Mouse (Mus musculus) liver, embryonic 14.5 days (tissue): Measurements from ENCODE around the gene Pam. TPM values are rescaled to one million over a fixed set of nuclear protein-coding genes. Genes with fewer than 3 reads are reported as not detected.
"Not testable (repeated sequence)": the region's sequence is repeated elsewhere in the genome, so short reads cannot be mapped to it uniquely, and the experiment has no call there.

Experiments
- ATAC-seq: fragments of 200-750 bp; cut with Nextera tagmentation; 2 replicates; pipeline ENCODE4 v1.8.0; 2017; ENCODE audit warnings: moderate number of reproducible peaks, mild to moderate bottlenecking, moderate library complexity; ENCODE audit not compliant: insufficient read depth
- DNase-seq, 3 experiments: peaks; one replicate each; pipeline ENCODE4 v3.0.0-alpha.2; 2012 to 2013; ENCODE audit warnings: low read depth in 3 of 3, low spot score in 3 of 3
- H3K27ac ChIP-seq: fragments of 300-500 bp; sonication (generic); 2 replicates; pipeline ENCODE4 v1.5.1; 2014; ENCODE audit warnings: moderate library complexity, mild to moderate bottlenecking, control low read depth, inconsistent platforms
- H3K27me3 ChIP-seq: fragments of 300-500 bp; sonication (generic); 2 replicates; pipeline ENCODE4 v1.6.1; 2014; ENCODE audit warnings: mild to moderate bottlenecking, low read length, moderate library complexity; ENCODE audit not compliant: control insufficient read depth, insufficient read depth
- H3K36me3 ChIP-seq: fragments of 300-500 bp; sonication (generic); replicated peaks from 2 replicates; pipeline ENCODE4 v1.6.1; 2014; ENCODE audit warnings: low read depth; ENCODE audit not compliant: control insufficient read depth, insufficient read depth
- H3K4me1 ChIP-seq, 2 experiments: fragments of 200-500 bp in 1 of 2; fragments of 300-500 bp in 1 of 2; sonication (generic) in 1 of 2; replicated peaks; 2 replicates each; pipeline ENCODE4 v1.6.1; 2012 to 2014; ENCODE audit warnings: antibody characterized with exemption in 1 of 2, inconsistent platforms in 1 of 2, low read length in 1 of 2; ENCODE audit not compliant: control insufficient read depth in 2 of 2, insufficient read depth in 2 of 2
- H3K4me2 ChIP-seq: fragments of 300-500 bp; sonication (generic); 2 replicates; pipeline ENCODE4 v1.6.1; 2014; ENCODE audit warnings: low read depth, mild to moderate bottlenecking, control low read depth, moderate library complexity
- H3K4me3 ChIP-seq, 2 experiments: fragments of 200-500 bp in 1 of 2; fragments of 300-500 bp in 1 of 2; sonication (generic) in 1 of 2; 2 replicates each; pipeline ENCODE4 v1.5.1; 2012 to 2014; ENCODE audit warnings: low read depth in 2 of 2, low read length in 2 of 2, mild to moderate bottlenecking in 2 of 2, control low read depth in 1 of 2, inconsistent platforms in 1 of 2, moderate library complexity in 1 of 2; ENCODE audit not compliant: insufficient read depth in 1 of 2
- H3K9ac ChIP-seq: fragments of 300-500 bp; sonication (generic); replicated peaks from 2 replicates; pipeline ENCODE4 v1.6.1; 2014; ENCODE audit warnings: mild to moderate bottlenecking, control low read depth, moderate library complexity
- H3K9me3 ChIP-seq: fragments of 300-500 bp; sonication (generic); 2 replicates; pipeline ENCODE4 v1.6.1; 2016; ENCODE audit warnings: low read length, mixed read lengths; ENCODE audit not compliant: control insufficient read depth
- CTCF ChIP-seq: IDR thresholded peaks from 2 replicates; pipeline ENCODE4 v1.5.1; 2016; ENCODE audit warnings: antibody characterized with exemption, low read depth, control low read depth
- EP300 ChIP-seq: IDR thresholded peaks from 2 replicates; pipeline ENCODE4 v1.6.1; 2016; ENCODE audit warnings: antibody characterized with exemption, low read depth
- WGBS: fragments of 180-500 bp; shearing (Covaris S2); extraction: QIAGEN DNeasy Blood & Tissue Kit; methylation state at CpG from one replicate; pipeline ENCODE4 v1.1.7; 2014; ENCODE audit not compliant: insufficient replicate concordance; 5-methylcytosine and 5-hydroxymethylcytosine counted together
- polyA plus RNA-seq, 2 experiments: library from polyadenylated mRNA; depleted of rRNA in 1 of 2; stranded (reverse) in 1 of 2; unstranded in 1 of 2; fragments of >200 nt; fragmentation: Nextera tagmentation in 1 of 2; extraction: Ambion mirVana in 1 of 2; gene quantifications; 2 replicates each; pipeline versions ENCODE4 v1.2.1 to v1.2.3; 2012 to 2014

Gene Pam
- polyA plus RNA-seq, 2 experiments: 5.1 to 7.6 TPM

- no peaks in the 10 kb centered on the region for H3K27me3 ChIP-seq
- no peak overlapping the region for H3K9ac ChIP-seq
- ATAC-seq (no peak), DNase-seq (no peak)
- H3K27ac ChIP-seq: no peak overlapping the region
- no peak overlapping the region for H3K4me2 ChIP-seq
- H3K36me3 ChIP-seq: no peaks in the 10 kb centered on the region
- no peaks in the 10 kb centered on the region for H3K9me3 ChIP-seq
- H3K4me3 ChIP-seq: no peak overlapping the region
- TF ChIP-seq CTCF (no peak), EP300 (no peak)
- no peaks in the 10 kb centered on the region for H3K4me1 ChIP-seq
- 59% methylated on average over 10 of the region's 10 CpGs for WGBS
Observed at GRCm38 (mm10) chr1:98016004-98016848, 79.2 kb downstream of the Pam start.

DNA sequence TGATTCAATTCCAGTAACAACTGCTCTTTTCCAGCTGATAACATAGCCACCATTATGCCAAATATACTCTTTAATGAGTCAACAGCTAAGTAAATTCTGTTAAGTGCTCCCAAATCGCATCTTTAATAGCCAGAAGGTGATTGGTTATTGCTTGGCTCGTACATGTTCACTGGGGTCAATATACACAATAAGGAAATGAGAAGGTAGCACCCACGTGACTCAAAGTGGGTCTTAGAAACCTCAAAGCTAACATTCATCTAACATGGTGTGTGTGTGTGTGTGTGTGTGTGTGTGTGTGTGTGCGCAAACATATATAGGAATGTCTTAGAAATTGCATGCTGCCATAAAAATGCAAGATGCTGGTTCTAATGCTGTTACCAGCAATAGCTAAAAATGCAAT is 79.9 kb downstream of the Pam start:
- no peak for DNase-seq
- no peaks in the 10 kb centered on the region for H3K36me3 ChIP-seq
- no peaks in the 10 kb centered on the region for H3K4me1 ChIP-seq
- H3K4me2 ChIP-seq: no peak overlapping the region
- no peak overlapping the region for H3K27ac ChIP-seq
- no peak for TF ChIP-seq CTCF
- H3K4me3 ChIP-seq: no peak overlapping the region
- 59% methylated on average over 4 of the region's 4 CpGs for WGBS
- H3K9ac ChIP-seq: no peak overlapping the region
- ATAC-seq: no peak
- no peaks in the 10 kb centered on the region for H3K9me3 ChIP-seq
- no peaks in the 10 kb centered on the region for H3K27me3 ChIP-seq

DNA sequence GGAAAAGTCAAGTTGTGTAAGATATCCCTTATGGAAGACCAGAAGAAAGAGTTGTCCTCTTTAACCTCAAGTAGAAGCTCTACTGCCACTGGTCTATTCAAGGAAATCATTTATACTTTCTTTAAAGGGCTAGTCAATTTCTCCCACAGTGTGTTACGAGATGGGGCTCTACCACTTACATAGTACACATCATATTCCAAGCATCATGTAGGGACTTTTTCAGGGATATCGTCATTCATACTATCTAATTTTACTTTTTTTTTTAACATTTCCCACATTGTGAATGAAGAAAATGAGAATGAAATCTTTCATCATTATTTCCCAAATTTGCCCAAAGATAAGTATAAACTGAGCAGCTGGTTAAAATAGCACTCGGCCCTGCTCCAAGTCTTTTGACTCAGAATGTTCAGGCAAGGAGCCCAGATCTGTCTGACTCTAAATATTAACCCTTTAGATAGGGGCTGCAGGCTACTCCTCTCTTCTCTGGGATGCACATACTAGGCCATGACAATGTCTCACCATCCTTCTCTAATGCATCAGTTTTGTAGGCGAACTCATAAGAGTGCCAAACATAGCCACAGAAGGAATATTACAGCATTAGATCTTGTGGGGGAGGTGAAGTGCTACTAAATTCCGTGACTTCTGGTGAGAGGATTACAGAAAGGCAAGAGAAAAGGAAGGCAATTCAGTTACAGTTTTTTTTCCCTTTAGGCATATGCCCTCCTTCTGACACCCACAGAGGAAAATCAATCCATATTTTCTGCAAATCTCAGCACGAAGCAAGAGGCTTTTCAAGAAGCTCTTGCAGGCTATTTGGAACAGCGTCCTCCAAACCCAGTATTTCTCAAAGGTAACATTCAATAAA is 92.7 kb downstream of the Pam start:
- ATAC-seq: no peak
- WGBS: 59% methylated on average over 7 of the region's 7 CpGs
- Histone ChIP-seq H3K9ac (no peak overlapping the region), H3K4me2 (no peak overlapping the region), H3K9me3 (no peaks in the 10 kb centered on the region), H3K27ac (no peak overlapping the region), H3K4me3 (no peak overlapping the region), H3K36me3 (no peaks in the 10 kb centered on the region), H3K27me3 (no peaks in the 10 kb centered on the region), H3K4me1 (no peaks in the 10 kb centered on the region)
- DNase-seq: no peak
- no peak for TF ChIP-seq CTCF
- TF ChIP-seq EP300: no peak

DNA sequence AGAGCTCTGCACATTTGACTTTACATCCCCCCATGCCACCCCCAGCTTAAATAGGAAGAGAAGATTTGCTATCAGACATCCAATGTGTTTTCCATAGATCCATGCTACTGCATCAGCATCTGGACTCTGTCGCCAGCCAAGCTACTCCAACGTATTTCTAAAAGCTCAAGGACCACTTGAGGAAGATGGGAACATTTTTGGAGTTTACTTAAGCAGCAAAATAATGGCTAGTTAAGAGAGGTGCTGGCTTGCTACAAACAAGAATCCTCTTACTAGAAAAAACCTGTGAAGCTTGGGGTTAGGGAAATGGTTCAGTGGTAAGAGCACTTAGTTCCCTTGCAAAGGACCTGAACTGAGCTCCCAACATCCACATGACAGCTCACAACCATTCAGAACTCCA is 96.0 kb downstream of the Pam start:
- Histone ChIP-seq H3K27me3 (no peaks in the 10 kb centered on the region), H3K4me3 (no peak overlapping the region), H3K36me3 (no peaks in the 10 kb centered on the region), H3K4me2 (no peak overlapping the region), H3K9me3 (no peaks in the 10 kb centered on the region), H3K4me1 (no peaks in the 10 kb centered on the region), H3K27ac (no peak overlapping the region), H3K9ac (no peak overlapping the region)
- DNase-seq: no peak
- ATAC-seq: no peak
- 61% methylated on average over 2 of the region's 2 CpGs for WGBS
- no peak for TF ChIP-seq CTCF
- TF ChIP-seq EP300: no peak

DNA sequence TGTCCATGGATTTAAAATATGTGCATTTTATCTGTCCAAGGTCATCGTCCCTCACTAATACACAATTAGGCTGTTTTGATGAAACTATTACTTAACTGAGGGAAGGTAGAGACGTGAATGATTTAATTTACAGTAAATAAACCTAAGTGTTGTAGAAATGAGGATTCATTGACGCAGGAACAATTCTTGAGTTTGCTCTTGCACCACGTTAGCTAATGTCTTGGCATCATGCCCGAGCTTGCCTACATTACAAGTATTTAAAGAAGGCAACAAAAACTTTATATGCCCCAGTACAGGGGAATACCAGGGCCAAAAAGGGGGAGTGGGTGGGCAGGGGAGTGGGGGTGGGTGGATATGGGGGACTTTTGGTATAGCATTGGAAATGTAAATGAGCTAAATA is 96.5 kb downstream of the Pam start:
- H3K36me3 ChIP-seq, H3K9ac ChIP-seq, H3K4me2 ChIP-seq, ATAC-seq, H3K4me1 ChIP-seq, H3K27ac ChIP-seq, H3K27me3 ChIP-seq, DNase-seq, H3K9me3 ChIP-seq, H3K4me3 ChIP-seq: not testable (repeated sequence)
- WGBS: 74% methylated on average over 5 of the region's 5 CpGs
